Mouse (Mus musculus) 3T3-L1 (cell line): ENCODE data around the gene Rps27a.
A peak's percentile ranks its signal among the peaks of the same experiment; 100 is the strongest.

Experiments used
- DNase-seq: peaks from one replicate; pipeline ENCODE4 v3.0.0-alpha.2; 2015; ENCODE audit warnings: low read depth, low spot score

Rps27a gene

GRCm38 (mm10) chr11:29512818-29513535, 34.9 kb downstream of the Rps27a start:
- DNase-seq, result peak; percentile 24

GRCm38 (mm10) chr11:29509421-29509820, 38.5 kb downstream of the Rps27a start:
- no peak for DNase-seq

GRCm38 (mm10) chr11:29504899-29505625, 42.8 kb downstream of the Rps27a start:
- no peak for DNase-seq

- DNase-seq, result no peak
Observed at GRCm38 (mm10) chr11:29503948-29504893, 43.7 kb downstream of the Rps27a start.

- DNase-seq, result no peak
Observed at GRCm38 (mm10) chr11:29496962-29497361, 50.9 kb downstream of the Rps27a start.
